Mouse (Mus musculus) left cerebral cortex, postnatal 36 days (tissue): ENCODE results near the gene Avpi1. TPM values are rescaled to one million over a fixed set of nuclear protein-coding genes. Genes with fewer than 3 reads are reported as not detected.
A peak's percentile ranks its signal among the peaks of the same experiment; 100 is the strongest.

Experiments
- DNase-seq, 2 experiments: peaks; one replicate each; pipeline ENCODE4 v3.0.0; 2021 to 2022; ENCODE audit warnings: low spot score in 2 of 2, mixed read lengths in 1 of 2
- intact Hi-C: fragments of 180-260 bp; cut with DNase I; formaldehyde crosslinking; loops from one replicate; pipeline ENCODE4 v1.15.1; 2025
- total RNA-seq, 2 experiments: library from RNA; stranded (reverse); gene quantifications; 2 replicates each; pipeline ENCODE4 v1.2.3; 2021

Avpi1 gene
- total RNA-seq: 10 to 100 TPM; 29.3 to 40.2 TPM

GRCm38 (mm10) chr19:42128787-42129508 is at the start of gene Avpi1:
Avpi1 (minus strand) TSS chr19:42129059.
- peak; percentile 96 to 98 for DNase-seq
- intact Hi-C loops: no loop called here

GRCm38 (mm10) chr19:42177461-42177860 is 48.6 kb upstream of the Avpi1 start:
- no peak for DNase-seq
- intact Hi-C loops: no loop called here

- intact Hi-C loops: no loop called here
- DNase-seq: no peak
Measured at GRCm38 (mm10) chr19:42176841-42177240, 48.0 kb upstream of the Avpi1 start.

- DNase-seq: peak; percentile 91 to 93
- intact Hi-C loops: no loop called here
Measured at GRCm38 (mm10) chr19:42170025-42170969, 41.4 kb upstream of the Avpi1 start.

- no peak for DNase-seq
- intact Hi-C loops: loop anchor here (5.0 kb wide), 2 partner anchors 82 to 132 kb away; partner anchors contain the start of genes Ankrd2 and Morn4
Measured at GRCm38 (mm10) chr19:42169322-42169975, 40.6 kb upstream of the Avpi1 start.

- intact Hi-C loops: loop anchor here (2.0 to 5.0 kb wide), 3 partner anchors 23 to 130 kb away; partner anchors contain the start of genes Ankrd2 and Morn4
- no peak for DNase-seq
Measured at GRCm38 (mm10) chr19:42167489-42167888, 38.6 kb upstream of the Avpi1 start.

GRCm38 (mm10) chr19:42166766-42167165 is 37.9 kb upstream of the Avpi1 start:
- intact Hi-C loops: loop anchor here (2.0 to 5.0 kb wide), 3 partner anchors 22 to 129 kb away; partner anchors contain the start of genes Ankrd2 and Morn4
- no peak for DNase-seq

DNA sequence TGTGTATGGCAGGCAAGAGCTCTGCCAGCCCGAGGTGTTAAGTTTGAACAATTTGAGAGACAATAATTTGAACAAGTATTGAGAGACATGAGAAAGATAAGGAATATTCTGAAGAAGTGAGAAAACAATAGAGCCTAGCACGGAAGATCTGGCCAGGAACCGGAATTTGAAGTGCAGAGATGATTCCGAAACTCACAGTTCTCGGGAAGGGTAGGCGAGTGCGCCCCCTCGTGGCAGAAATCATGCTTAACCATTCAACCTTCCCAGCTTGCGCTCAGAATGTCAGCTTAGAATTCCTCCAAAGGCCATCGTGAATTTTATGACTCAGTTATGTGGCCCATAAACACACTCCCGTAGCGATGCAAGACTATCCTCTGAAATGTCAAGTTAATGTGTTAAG is 37.3 kb upstream of the Avpi1 start:
- intact Hi-C loops: loop anchor here (2.0 to 5.0 kb wide), 3 partner anchors 21 to 129 kb away; partner anchors contain the start of genes Ankrd2 and Morn4
- peak; percentile 75 to 87 for DNase-seq

- intact Hi-C loops: no loop called here
- no peak for DNase-seq
Measured at GRCm38 (mm10) chr19:42164188-42164587, 35.3 kb upstream of the Avpi1 start.

DNA sequence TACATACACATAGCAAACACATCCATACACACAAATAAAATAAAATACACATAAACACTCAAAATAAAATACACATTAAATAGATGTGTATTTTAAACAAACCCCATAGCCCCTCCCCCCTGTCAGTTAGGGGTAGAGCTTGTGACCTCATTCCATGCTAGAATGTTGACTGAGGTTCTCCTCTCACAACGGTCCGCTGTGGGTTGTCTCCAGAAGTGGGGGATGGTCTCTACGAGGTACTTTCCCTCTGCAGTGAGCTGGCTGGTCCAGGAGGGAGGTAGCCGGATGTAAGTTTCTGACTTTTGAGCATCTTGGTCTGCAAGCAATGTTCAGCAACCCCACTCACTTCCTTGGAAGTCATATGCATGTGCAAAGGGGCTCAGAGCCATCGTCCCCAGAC is 34.9 kb upstream of the Avpi1 start, which contains the start of gene Zfyve27:
Zfyve27 (plus strand) TSS at position 188 of the 400 bp plus-strand sequence.
- intact Hi-C loops: no loop called here
- DNase-seq: no peak

DNA sequence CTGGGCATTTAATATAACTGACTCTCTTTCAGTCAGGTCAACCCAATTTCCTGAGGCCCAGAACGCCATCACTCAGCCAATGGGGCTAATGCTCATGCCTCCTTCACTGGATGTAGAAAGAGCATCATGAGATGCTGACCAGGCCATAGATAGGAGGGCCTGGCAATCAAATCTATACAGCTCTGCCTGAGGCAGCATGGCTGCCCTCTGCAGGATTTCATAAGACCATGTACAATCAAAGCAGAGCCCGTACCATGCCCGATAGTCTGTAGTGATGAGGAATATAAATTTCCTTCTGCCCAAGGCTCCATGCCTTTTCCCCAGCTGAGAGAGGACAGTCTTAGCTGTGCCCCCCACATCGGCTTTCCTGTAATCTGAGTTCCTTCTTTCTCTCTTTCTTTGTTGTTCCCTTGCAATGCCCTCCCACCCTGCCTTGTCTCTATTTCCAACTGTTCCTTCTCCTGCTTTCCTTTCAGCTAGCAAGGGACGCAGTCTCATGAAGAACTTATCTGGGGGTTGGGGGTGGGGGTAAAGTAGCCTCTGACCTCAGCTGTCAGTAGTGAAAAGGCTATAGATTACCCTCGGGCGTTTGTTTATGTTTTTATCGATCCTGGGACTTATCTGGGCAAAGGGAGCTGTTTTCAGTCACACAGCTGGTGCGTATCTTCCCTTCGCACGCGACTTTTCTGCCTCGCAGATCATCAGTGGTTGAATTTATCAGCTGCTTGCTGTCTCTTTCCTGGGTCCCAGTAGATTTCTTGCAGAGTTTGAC is 29.6 kb upstream of the Avpi1 start:
- no peak for DNase-seq
- intact Hi-C loops: no loop called here

DNA sequence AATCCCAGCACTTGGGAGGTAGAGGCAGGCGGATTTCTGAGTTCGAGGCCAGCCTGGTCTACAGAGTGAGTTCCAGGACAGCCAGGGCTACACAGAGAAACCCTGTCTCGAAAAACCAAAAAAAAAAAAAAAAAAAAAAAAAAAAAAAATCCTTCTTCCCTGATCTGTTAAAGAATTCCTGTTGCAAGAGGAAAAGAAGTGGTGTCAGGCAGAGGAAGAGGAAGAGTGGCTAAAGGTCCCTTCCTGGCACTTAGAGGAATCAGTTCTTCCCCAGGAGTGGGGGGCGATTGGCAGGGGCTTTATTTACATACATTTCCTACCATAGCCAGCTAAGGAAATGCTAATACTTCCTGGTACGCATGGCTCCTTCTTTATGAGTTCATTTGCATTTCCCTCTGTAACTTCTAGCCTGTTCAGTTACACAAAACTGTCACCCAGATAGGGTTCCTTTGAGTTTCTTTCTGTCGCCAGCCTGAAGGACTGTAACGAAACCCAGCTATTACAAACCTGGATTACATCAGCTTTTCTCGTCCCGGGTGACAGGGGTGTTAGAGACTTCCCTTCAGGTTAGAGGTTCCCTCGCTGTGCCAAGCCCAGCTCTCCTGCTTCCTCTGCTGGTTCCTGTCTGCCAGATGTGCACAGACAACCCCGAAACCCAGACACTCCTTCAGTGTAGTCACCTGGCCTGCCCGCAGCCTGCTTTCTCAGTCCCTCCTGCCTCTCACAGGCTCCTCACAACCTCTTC is 28.8 kb upstream of the Avpi1 start:
- no peak for DNase-seq
- intact Hi-C loops: no loop called here

DNA sequence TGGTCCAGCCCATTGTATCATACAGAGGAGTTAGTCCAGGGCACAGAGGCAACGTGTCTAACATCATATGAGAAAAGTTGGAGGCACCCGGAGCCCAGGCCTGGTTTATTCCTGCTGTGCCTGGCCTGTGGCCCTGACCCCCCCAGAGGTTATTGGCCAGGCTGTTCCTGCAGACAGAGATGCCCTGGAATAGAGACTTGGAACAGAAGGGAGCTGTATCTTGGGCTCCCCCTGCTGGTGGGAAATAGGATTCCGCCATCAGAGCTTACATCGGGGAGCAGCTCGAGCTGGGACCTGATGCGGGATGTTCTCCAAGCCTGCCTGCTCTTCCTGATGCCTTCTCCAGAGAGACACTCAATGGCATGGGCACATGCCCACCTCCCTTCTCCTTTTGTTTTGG is 23.1 kb upstream of the Avpi1 start:
- peak; percentile 76 to 85 for DNase-seq
- intact Hi-C loops: no loop called here

DNA sequence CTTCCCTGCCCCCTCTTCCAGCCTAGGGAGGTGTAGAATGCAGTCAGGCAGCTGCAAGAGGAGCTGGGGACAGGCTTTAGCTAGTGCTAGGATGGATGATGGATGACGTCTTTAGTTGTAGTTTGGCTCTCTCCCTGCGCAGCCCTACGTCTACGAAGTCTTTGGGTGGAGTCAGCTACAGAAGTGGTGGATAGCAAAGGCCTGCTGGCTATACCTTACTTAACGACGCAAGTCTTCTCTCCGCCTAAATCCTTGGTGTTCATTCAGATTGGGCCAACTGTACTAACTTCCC is 19.7 kb upstream of the Avpi1 start:
- intact Hi-C loops: loop anchor here (5.0 kb wide), 1 partner anchor 111 kb away; the partner anchor contains the start of gene Ankrd2
- DNase-seq: no peak

GRCm38 (mm10) chr19:42147769-42148568 is 19.1 kb upstream of the Avpi1 start:
- peak; percentile 73 to 80 for DNase-seq
- intact Hi-C loops: loop anchor here (5.0 kb wide), 1 partner anchor 111 kb away; the partner anchor contains the start of gene Ankrd2

GRCm38 (mm10) chr19:42147170-42147768 is 18.4 kb upstream of the Avpi1 start, which contains the start of gene Marveld1:
Marveld1 (plus strand) TSS chr19:42147400.
- DNase-seq: peak in 1 of 2 experiments; percentile 57
- intact Hi-C loops: loop anchor here (5.0 kb wide), 1 partner anchor 110 kb away; the partner anchor contains the start of gene Ankrd2
